Mouse (Mus musculus) left cerebral cortex, postnatal 14 days (tissue): ENCODE measurements around the gene Mettl22. TPM values are rescaled to one million over a fixed set of nuclear protein-coding genes. Genes with fewer than 3 reads are reported as not detected.

Experiments
- DNase-seq, 2 experiments: peaks; one replicate each; pipeline ENCODE4 v3.0.0; 2021 to 2022; ENCODE audit warnings: low spot score in 2 of 2, mixed read lengths in 1 of 2
- intact Hi-C: fragments of 180-260 bp; cut with DNase I; formaldehyde crosslinking; loops from one replicate; pipeline ENCODE4 v1.15.1; 2025
- total RNA-seq, 2 experiments: library from RNA; stranded (reverse); gene quantifications; 2 replicates each; pipeline ENCODE4 v1.2.3; 2021

Mettl22 gene
- total RNA-seq, 2 experiments from 2014 or later = 29.5 to 30.5 TPM

- intact Hi-C loops = loop anchor here (2.0 kb wide), 1 partner anchor 19 kb away; no protein-coding TSS in a partner anchor
- DNase-seq = peak; percentile 62 to 64
These were observed 68.7 kb downstream of the Mettl22 start for GRCm38 (mm10) chr16:8539150-8539865.

Other genes with a start within 250 kb of the Mettl22 start
- 1 to 10 TPM; 3.7 to 4.9 TPM for gene Tmem114, start 45.7 kb upstream of the Mettl22 start, total RNA-seq
- gene Abat, start 42.6 kb downstream of the Mettl22 start, total RNA-seq = 100 to 1,000 TPM; 171 to 179 TPM
- gene Pmm2, start 166.9 kb downstream of the Mettl22 start, total RNA-seq = 10 to 100 TPM; 33.7 to 33.8 TPM
- 10 to 100 TPM; 11.2 to 12.6 TPM for gene Tmem186, start 166.9 kb downstream of the Mettl22 start, total RNA-seq
- 10 to 100 TPM in 1 of 2 experiments, 1 to 10 TPM in 1; 8.6 to 13.9 TPM for gene Carhsp1, start 201.4 kb downstream of the Mettl22 start, total RNA-seq
- gene Gm5767, start 210.0 kb downstream of the Mettl22 start, total RNA-seq = not detected